Mouse (Mus musculus): ENCODE data around the gene Styk1.

Gene Styk1

DNA sequence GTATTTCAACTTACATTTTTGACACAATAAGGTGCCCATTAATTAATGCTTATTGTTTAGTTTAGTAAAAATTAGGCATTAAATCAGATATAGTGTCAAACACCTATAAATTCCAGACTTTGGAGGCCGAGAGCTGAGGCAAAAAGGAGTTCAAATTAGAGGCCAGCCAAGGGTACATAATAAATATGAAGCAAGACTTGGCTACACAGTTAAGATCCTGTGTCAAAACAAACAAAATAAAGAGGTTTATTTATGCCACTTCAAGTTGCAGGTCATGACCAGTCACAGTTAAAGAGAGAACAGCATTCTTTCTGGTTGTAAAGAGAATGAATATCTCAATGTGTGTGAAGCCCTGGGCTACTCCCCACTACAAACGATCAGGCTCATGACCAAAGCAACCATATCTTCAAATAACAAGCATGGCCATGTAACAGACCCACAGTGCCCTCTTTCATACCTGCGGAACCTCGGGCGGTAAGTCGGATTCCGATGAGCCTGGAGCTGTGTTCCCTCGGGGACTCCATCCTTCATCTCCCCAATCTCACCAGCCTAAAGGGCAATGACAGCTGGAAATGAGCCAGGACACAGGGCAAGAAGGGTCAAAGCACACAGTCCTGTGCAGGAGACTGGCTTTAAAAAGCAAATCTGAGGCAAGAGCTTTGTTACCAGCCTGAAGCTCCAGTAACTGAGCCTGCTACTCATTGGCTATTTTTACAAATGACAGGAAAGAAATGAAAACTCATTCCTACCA lies 16.6 kb upstream of the Styk1 start:
- no peak for DNase-seq (ENCODE audit: low spot score)

DNA sequence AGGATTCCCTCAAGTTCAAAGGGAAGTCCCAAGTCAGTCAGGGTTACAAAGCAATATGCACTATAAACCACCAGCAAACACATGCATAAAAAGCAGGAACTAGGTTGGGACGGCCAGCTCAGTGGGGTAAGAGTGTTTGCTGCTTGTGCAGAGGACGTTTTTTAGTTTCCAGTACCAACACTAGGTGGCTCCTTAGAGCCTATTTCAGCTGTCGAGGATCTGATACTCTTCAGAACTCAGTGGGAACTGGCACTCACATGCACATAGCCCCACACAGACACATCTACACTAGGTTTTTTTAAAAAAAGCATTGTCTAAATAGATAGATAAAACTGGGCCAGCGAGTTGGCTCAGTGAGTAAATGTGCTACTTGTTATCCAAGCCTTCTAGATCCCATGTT lies 13.7 kb upstream of the Styk1 start:
- no peak for DNase-seq (ENCODE audit: low spot score)

GRCm38 (mm10) chr6:131364353-131364752 lies 11.0 kb upstream of the Styk1 start:
- no peak for DNase-seq (ENCODE audit: low spot score)

DNA sequence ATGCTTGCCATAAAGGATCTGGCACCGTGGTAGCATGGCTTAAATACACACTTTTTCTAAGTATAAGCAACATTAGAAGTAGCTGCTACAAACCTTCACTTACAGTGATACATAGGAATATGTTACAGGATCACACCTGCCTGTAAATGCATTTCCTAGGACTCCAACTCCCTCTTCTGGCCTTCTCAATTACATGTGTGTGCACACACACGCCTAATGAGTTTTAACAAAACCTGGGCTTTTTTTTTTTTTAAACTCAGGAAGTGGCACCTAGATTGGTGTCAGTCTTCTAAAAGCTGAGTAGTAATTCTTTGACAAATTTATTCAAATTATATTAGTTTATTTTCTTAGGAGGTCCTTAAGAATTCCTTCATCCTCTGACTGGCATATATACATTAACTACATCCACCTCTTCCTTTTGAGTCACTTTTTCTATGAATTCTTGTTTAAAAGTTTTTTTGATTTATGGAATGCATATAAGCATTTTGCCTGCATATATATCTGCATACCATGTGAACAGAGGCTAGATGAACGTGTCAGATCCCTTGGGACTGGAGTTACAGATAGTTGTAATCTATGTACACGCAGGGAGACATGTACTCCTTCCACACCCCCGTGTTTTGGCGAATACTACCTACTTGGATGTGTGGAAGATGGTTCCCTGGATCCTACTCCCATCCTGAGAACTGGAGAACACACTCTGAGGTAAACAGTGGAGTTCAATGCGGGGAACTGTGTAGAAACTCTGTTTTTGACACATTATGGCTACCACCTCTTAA lies 9.8 kb upstream of the Styk1 start:
- no peak for DNase-seq (ENCODE audit: low spot score)

- DNase-seq (ENCODE audit: low spot score) = no peak
These were observed 7.3 kb upstream of the Styk1 start for GRCm38 (mm10) chr6:131360693-131361092.

- DNase-seq (ENCODE audit: low spot score) = no peak
These were observed 6.1 kb upstream of the Styk1 start for GRCm38 (mm10) chr6:131359543-131359942.

- DNase-seq (ENCODE audit: low spot score) = no peak
These were observed 1.5 kb upstream of the Styk1 start for GRCm38 (mm10) chr6:131354913-131355312.

DNA sequence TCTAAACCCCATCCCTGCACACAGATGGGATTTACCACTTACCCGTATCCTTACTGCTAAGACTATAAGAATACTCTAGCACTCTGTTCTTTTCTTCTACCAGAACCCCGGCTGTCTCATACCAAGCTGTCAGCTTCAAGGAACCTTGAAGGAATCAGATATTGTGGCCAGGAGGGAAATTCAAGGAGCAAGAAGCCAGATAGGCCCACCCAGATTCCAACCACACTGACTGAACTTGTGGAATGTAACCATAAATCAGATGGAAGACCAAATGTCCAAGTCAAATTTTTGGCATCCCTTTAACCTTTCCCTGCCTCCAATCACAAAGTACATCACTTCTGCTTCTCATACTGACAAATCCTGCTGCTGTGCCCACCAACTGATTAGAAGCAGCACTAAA lies 6.4 kb downstream of the Styk1 start:
- no peak for DNase-seq (ENCODE audit: low spot score)

DNA sequence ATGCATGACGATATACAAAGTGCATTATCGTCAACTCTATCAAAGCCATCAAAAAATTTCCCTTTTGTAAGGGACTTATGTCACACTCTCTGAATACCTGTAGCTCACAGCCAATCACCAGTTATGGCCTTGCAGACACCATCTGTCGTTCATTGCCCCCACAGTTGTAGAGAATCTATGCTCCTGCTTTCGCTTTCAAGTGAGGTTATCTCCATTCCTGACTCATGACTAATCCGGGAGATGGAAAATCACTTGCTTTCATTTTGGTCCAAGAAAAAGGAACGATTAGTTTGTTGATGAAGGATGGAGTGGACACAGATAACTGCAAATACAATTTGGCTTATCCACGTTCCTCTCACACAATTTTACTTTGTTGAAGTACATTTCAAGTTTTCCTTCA lies 9.1 kb downstream of the Styk1 start:
- DNase-seq (ENCODE audit: low spot score) = no peak

DNA sequence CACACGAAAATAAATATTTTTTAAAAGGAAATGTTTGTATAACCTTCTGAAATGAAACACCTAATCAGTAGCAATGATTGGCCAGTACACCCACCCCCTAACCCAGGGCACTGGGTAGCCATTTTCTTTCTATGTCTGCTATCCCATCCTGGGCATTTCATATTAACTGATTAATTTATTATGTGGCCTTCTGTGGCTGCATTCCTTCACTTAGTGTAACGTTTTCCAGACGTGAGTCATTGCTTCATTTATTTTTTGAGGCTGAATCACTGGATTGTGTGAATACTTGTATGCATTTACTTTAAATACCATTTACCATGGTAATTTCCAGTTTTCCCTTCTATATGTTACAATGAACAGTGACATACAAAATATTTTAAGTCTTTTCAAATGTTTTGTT lies 13.3 kb downstream of the Styk1 start:
- no peak for DNase-seq (ENCODE audit: low spot score)

DNA sequence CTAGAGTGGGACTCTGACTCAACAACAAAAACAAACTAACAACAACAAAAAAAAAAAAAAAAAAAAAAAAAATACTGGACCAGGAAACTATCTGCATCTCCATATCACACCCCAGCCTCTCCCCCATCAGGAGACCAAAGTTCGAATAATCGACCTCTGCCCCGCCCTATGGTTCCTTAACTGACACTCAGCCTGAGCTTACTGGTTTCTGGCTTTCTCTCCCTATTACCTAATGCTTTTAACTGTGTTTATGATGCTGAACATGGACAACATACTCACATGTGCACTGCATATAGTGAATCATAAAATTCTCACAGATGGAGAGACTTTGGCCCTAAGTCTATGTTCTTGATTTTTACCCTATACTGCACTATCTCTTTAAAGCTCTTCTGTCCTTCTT lies 14.1 kb downstream of the Styk1 start:
- no peak for DNase-seq (ENCODE audit: low spot score)

GRCm38 (mm10) chr6:131338787-131339186 lies 14.6 kb downstream of the Styk1 start:
- DNase-seq (ENCODE audit: low spot score) = no peak

GRCm38 (mm10) chr6:131327076-131327475 lies 26.3 kb downstream of the Styk1 start:
- no peak for DNase-seq (ENCODE audit: low spot score)

DNA sequence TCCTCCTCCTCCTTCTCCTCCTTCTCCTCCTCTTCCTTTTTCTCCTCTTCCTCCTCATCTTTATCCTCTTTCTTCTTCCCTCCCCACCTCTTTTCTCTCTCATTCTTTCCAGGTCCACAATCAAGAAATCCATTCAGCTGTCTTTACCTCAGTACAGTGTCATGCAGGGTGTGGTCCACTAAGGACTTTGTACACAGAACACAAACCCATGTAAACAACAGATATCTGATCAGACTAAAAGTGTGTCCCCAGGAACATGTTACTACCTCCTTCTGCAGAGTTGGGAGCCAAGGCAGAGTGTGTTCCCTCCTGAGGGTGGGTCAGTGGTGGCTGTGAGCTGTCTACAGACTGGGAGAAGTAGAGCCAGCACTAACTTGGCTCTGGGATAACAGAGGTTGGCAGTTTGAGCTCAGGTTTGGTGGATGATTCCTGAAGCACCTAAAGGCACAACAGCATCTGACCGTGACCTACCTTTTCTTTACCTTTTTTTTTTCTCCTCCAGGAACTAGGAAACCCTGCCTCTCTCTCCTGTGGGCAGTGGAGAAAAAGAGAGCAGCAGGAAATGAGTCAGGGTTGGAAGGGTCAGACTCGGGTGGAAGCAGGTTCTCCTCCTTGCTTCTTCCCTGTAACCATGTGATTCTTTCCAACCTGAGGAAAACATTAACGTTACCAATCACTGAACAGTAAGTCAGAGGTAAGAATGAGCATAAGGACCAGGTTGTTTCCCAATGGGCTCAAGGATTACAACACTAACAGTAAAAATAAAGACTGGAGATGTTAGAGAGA lies 31.4 kb downstream of the Styk1 start:
- no peak for DNase-seq (ENCODE audit: low spot score)

GRCm38 (mm10) chr6:131316155-131317101 lies 37.0 kb downstream of the Styk1 start:
- no peak for DNase-seq (ENCODE audit: low spot score)

DNA sequence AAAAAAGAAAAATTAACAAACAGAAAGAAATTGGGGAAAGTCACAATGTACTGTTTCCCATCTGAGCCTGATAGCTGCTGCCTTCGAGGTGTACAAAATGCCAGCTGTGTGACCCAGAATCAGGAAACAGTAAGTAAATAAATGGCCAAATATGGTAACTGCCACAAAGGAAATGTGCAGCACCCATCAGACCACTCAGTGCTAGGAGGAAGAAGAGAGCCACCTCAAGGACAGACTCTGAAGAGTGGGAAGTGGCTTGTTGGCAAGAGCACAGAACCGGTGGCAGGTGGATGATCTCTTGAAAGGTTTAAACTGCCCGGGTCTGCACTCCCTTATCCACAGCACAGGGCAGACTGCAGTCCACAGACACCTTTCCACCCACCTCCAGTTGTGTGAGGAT lies 45.4 kb downstream of the Styk1 start:
- no peak for DNase-seq (ENCODE audit: low spot score)

DNA sequence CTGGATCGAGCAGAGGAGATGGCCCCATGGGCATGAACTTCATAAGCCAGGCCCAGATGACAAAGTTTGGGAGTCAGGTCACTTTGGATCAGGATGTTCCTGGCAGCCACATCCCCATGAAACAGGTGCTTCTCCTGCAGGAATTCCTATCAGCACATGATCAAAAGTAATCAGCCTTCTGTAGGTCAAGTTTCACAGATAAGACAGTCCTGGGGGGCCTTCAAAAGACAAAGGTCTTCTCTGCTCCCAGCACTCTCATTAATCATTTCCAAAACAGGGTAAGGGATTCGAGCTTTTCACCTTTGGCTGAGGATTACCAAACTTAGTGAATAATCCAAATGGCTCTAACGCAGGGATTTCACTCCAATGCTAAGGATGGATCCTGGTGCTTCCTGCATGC lies 48.6 kb downstream of the Styk1 start:
- DNase-seq (ENCODE audit: low spot score) = no peak

- no peak for DNase-seq (ENCODE audit: low spot score)
These were observed 54.9 kb downstream of the Styk1 start for GRCm38 (mm10) chr6:131298531-131298930.

DNA sequence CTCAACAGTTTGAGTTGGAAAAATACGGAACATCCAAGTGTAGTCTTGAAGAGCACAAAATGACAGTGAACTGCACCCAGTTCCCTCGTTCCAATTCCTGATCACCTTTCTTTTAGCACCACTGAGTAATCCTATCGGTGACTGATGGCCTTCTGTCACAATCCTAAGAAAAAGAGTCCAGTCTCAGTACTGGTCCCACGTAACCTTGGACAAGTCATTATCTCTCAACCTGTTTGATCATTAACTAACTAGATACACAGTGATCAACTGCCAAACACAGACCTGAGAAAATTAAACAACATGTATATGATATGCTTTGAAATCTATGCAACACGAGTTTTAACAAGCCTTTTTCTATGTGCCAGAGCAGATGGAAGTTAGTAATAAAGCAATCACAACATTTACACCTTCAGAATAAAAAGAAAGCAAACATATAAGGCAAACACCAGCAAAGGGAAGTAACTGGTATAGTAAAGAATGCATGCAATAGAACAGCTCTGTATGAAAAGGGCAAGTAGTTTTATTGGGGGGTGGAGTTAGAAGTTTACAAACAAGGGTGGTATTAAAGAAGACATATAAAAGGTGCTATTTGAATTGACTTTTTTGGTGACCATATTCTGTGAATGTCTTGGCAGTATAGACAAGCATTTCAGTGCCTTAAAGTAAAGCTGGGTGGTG lies 58.8 kb downstream of the Styk1 start:
- DNase-seq (ENCODE audit: low spot score) = no peak

DNA sequence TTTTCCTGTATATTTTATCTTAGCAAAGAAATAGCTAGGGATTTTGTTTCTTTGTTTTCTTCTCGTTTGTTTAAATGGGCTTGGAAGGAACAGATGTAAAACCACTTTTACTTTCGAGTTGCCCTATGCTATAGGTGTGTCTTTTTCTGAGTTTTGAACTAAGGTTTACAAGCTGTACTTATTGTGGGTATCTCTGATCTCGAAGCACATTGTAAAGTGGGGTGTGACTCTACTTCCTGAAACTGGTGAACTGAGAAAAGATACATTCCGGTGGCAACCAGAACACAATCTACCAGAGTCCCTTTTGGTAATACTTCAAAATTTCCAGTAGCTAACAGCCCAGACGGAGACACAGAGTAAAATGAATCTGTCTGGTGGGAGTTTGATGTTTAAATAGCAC lies 59.5 kb downstream of the Styk1 start:
- DNase-seq (ENCODE audit: low spot score) = no peak

Data from urinary bladder, postnatal 25 days (tissue).